Mouse (Mus musculus) midbrain, embryonic 15.5 days (tissue): ENCODE measurements around the gene Ubr7. TPM values are rescaled to one million over a fixed set of nuclear protein-coding genes. Genes with fewer than 3 reads are reported as not detected.

Experiments used
- ATAC-seq: fragments of 200-750 bp; cut with Nextera tagmentation; replicated peaks from 2 replicates; pipeline ENCODE4 v1.8.0; 2017; ENCODE audit warnings: moderate TSS enrichment
- H3K27ac ChIP-seq: fragments of 300-500 bp; sonication (generic); 2 replicates; pipeline ENCODE4 v1.5.1; 2015; ENCODE audit warnings: mild to moderate bottlenecking, inconsistent platforms
- H3K27me3 ChIP-seq: fragments of 300-500 bp; sonication (generic); replicated peaks from 2 replicates; pipeline ENCODE4 v1.6.1; 2015; ENCODE audit warnings: inconsistent platforms
- H3K36me3 ChIP-seq: fragments of 300-500 bp; sonication (generic); replicated peaks from 2 replicates; pipeline ENCODE4 v1.6.1; 2015; ENCODE audit warnings: inconsistent platforms
- H3K4me1 ChIP-seq: fragments of 300-500 bp; sonication (generic); 2 replicates; pipeline ENCODE4 v1.6.1; 2015; ENCODE audit warnings: inconsistent platforms
- H3K4me2 ChIP-seq: fragments of 300-500 bp; sonication (generic); 2 replicates; pipeline ENCODE4 v1.6.1; 2015; ENCODE audit warnings: inconsistent platforms, mild to moderate bottlenecking, moderate library complexity
- H3K4me3 ChIP-seq: fragments of 300-500 bp; sonication (generic); 2 replicates; pipeline ENCODE4 v1.5.1; 2015; ENCODE audit warnings: mild to moderate bottlenecking, inconsistent platforms
- H3K9ac ChIP-seq: fragments of 300-500 bp; sonication (generic); 2 replicates; pipeline ENCODE4 v1.6.1; 2015; ENCODE audit warnings: mild to moderate bottlenecking, inconsistent platforms
- H3K9me3 ChIP-seq: fragments of 300-500 bp; sonication (generic); 2 replicates; pipeline ENCODE4 v1.6.1; 2016; ENCODE audit warnings: inconsistent platforms
- WGBS: fragments of 180-500 bp; shearing (Covaris S2); methylation state at CpG from one replicate; pipeline ENCODE4 v1.1.7; 2015; ENCODE audit warnings: mixed read lengths; 5-methylcytosine and 5-hydroxymethylcytosine counted together
- polyA plus RNA-seq: library from polyadenylated mRNA; unstranded; fragments of >200 nt; fragmentation: Nextera tagmentation; extraction: Ambion mirVana; gene quantifications from 2 replicates; pipeline ENCODE4 v1.2.1, GENCODE M21; 2015

Gene Ubr7
- polyA plus RNA-seq, 1 experiment from 2014 or later = 35.9 TPM

- no peak overlapping the region for H3K9ac ChIP-seq
- H3K27ac ChIP-seq = no peak overlapping the region
- H3K4me1 ChIP-seq = peaks cover 12% of the 10 kb centered on the region
- ATAC-seq = no peak
- no peaks in the 10 kb centered on the region for H3K27me3 ChIP-seq
- no peaks in the 10 kb centered on the region for H3K9me3 ChIP-seq
- no peak overlapping the region for H3K4me2 ChIP-seq
- WGBS = 93% methylated on average over 3 of the region's 3 CpGs
- no peak overlapping the region for H3K4me3 ChIP-seq
- H3K36me3 ChIP-seq = no peaks in the 10 kb centered on the region
Measured at GRCm38 (mm10) chr12:102748256-102748655, 9.5 kb upstream of the Ubr7 start.

- no peaks in the 10 kb centered on the region for H3K27me3 ChIP-seq
- H3K36me3 ChIP-seq = no peaks in the 10 kb centered on the region
- H3K4me2 ChIP-seq = peak overlapping the region; percentile 69
- H3K9me3 ChIP-seq = no peaks in the 10 kb centered on the region
- peak overlapping the region; percentile 85 for H3K4me3 ChIP-seq
- H3K4me1 ChIP-seq = peaks cover 33% of the 10 kb centered on the region
- no peak overlapping the region for H3K9ac ChIP-seq
- no peak for ATAC-seq
- no peak overlapping the region for H3K27ac ChIP-seq
- WGBS = 88% methylated on average over 7 of the region's 7 CpGs
Measured at GRCm38 (mm10) chr12:102756304-102756703, 1.5 kb upstream of the Ubr7 start.

DNA sequence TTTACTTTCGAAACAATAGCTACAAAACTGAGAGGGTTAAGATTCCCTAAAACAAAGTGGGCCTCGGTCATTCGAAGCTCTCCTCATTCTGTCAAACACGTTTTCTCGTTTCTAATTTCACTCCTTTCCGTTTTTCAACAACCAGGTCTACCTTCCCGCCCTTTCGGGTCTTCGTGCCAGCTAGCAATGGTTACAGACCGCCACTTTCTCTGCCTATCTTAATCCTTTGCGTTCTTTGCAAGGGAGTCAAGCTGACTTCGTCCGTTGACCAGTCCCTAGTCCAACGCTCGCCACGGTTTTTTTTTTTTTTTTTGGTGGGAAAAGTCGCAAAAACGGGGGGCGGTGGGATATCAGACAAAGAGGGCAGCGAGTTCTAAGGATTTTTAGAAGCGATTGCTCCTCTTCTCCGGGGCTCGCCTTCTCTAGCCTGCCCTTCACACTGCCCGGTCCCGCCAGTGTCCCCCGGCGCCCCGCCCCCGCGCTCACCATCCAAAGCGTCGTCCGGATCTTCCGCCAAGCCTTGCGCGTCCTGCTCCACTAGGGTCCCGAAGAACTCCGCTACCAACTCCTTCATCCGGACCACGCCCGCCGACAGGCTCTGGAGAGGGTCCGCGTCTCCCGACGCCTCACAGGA is 595 bp upstream of the Ubr7 start:
- WGBS = 1% methylated on average over 46 of the region's 46 CpGs
- peak; percentile 90 for ATAC-seq
- peaks cover 33% of the 10 kb centered on the region for H3K4me1 ChIP-seq
- peak overlapping the region; percentile 69 for H3K4me2 ChIP-seq
- H3K27ac ChIP-seq = peak overlapping the region; percentile 89
- no peaks in the 10 kb centered on the region for H3K36me3 ChIP-seq
- H3K27me3 ChIP-seq = no peaks in the 10 kb centered on the region
- H3K4me3 ChIP-seq = peak overlapping the region; percentile 85
- H3K9ac ChIP-seq = peak overlapping the region; percentile 57
- no peaks in the 10 kb centered on the region for H3K9me3 ChIP-seq

- Histone ChIP-seq H3K36me3 (no peaks in the 10 kb centered on the region; the same call in 1 of the 2 replicates), H3K4me2 (peak within 1 kb of the TSS; percentile 81), H3K27ac (peak within 1 kb of the TSS; percentile 89), H3K27me3 (no peaks in the 10 kb centered on the region), H3K4me3 (peak within 1 kb of the TSS; percentile 85), H3K4me1 (peaks cover 33% of the 10 kb centered on the region), H3K9ac (peak within 1 kb of the TSS; percentile 83), H3K9me3 (no peaks in the 10 kb centered on the region)
- under 1% methylated on average over 10 of the region's 10 CpGs for WGBS
- no peak for ATAC-seq
Measured at GRCm38 (mm10) chr12:102758403-102758756, 613 bp downstream of the Ubr7 start, which contains the start of gene Gm20604. Gene Gm20604 (minus strand): TSS chr12:102758672.

DNA sequence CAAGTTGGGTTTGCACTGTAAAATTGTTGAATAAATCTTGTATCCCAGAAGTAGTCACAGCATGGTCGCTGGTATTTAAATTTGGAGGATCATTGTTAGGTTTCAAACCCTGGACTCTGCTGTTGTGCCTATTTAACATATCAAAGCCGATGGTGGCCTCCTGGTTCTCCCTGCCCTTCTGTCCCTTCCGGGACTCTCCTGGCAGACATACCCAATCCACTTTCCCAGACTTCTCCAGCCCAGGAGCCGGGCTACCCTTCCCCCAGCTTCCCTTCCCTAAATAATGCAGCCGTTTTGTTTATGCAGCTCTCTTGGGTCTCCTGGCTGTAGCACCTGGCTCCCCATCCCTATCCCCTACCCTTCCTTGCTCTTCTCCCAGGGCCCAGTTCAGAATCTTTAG is 1.2 kb downstream of the Ubr7 start:
- no peaks in the 10 kb centered on the region for H3K27me3 ChIP-seq
- peak overlapping the region; percentile 83 for H3K9ac ChIP-seq
- no peak overlapping the region for H3K27ac ChIP-seq
- peaks cover 33% of the 10 kb centered on the region for H3K4me1 ChIP-seq
- no peaks in the 10 kb centered on the region for H3K9me3 ChIP-seq
- peak overlapping the region; percentile 81 for H3K4me2 ChIP-seq
- WGBS = 1% methylated on average over 5 of the region's 5 CpGs
- peak overlapping the region; percentile 85 for H3K4me3 ChIP-seq
- ATAC-seq = no peak
- peaks cover 4% of the 10 kb centered on the region; the same call in 1 of the 2 replicates for H3K36me3 ChIP-seq

- ATAC-seq = no peak
- H3K4me2 ChIP-seq = no peak overlapping the region
Measured at GRCm38 (mm10) chr12:102761668-102762067, 3.9 kb downstream of the Ubr7 start.

DNA sequence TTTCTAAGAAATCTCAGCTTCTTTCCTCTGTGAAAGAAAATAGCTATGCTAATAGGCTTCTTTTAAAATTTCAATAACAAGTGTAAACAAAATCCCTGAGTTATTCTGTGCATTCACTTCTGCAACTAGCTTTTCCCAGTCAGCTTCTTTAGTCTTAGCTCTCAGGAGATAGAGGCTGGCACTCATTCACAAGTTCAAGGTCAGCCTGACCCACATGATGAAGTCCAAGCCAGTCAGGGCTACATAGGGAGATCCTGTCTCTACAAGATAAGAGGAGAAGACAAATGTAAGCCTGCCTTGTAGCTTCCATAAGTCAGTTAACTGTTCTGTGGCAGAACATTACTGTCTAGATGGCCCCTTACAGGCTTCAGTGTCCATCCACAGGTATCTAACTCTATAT is 5.9 kb downstream of the Ubr7 start:
- Histone ChIP-seq H3K4me3 (no peak overlapping the region), H3K27me3 (no peaks in the 10 kb centered on the region), H3K4me2 (no peak overlapping the region), H3K36me3 (peaks cover 16% of the 10 kb centered on the region; the same call in 1 of the 2 replicates), H3K4me1 (peaks cover 16% of the 10 kb centered on the region), H3K9me3 (no peaks in the 10 kb centered on the region), H3K27ac (no peak overlapping the region), H3K9ac (no peak overlapping the region)
- no peak for ATAC-seq

More at GRCm38 (mm10) chr12:102761668-102762067, 3.9 kb downstream of the Ubr7 start:
- Histone ChIP-seq H3K4me1 (peaks cover 21% of the 10 kb centered on the region), H3K9ac (no peak overlapping the region), H3K9me3 (no peaks in the 10 kb centered on the region), H3K27ac (no peak overlapping the region), H3K4me3 (no peak overlapping the region), H3K27me3 (no peaks in the 10 kb centered on the region), H3K36me3 (peaks cover 12% of the 10 kb centered on the region; the same call in 1 of the 2 replicates)
- 95% methylated on average over 3 of the region's 3 CpGs for WGBS

DNA sequence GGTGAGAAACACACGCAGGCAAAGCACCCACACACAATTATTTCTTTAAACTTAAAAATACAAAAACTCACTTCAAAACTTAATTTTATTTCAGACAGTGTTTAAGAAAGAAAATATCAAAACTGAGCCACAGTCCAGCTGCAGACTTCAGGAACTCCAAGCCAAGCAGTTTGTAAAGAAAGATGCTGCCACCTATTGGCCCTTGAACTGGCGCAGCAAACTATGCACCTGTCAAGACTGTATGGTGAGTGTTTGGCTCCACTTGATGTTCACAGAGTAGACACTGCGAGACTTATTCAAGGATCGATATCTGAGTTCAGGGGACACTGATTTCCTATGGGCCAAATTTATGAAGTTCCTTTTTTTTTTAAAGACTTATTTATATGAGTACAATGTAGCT is 11.2 kb downstream of the Ubr7 start:
- no peaks in the 10 kb centered on the region for H3K27me3 ChIP-seq
- H3K9ac ChIP-seq = no peak overlapping the region
- ATAC-seq = no peak
- no peaks in the 10 kb centered on the region for H3K4me1 ChIP-seq
- no peak overlapping the region for H3K4me3 ChIP-seq
- H3K27ac ChIP-seq = no peak overlapping the region
- 88% methylated on average over 4 of the region's 4 CpGs for WGBS
- H3K4me2 ChIP-seq = no peak overlapping the region
- H3K9me3 ChIP-seq = no peaks in the 10 kb centered on the region
- peaks cover 44% of the 10 kb centered on the region for H3K36me3 ChIP-seq

DNA sequence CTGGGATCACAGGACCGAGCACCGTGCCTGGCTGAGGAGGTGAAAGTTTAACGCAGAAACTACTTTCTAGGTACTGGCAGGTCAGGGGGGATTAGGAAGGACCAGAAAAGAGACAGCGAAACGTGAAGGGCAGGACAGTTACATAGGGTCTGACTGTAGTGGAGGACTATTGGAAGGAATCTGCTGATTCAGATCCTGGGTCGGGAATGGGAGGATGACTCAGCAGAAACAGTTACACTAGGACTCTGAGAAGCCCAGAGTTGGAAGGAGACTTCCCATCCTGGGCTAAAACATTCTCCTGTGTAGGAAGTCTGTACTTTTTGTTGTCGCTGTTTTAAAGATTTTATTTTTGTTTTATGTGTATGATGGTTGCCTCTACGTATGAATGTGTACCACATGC is 13.8 kb downstream of the Ubr7 start:
- no peak overlapping the region for H3K27ac ChIP-seq
- H3K4me3 ChIP-seq = no peak overlapping the region
- H3K4me2 ChIP-seq = no peak overlapping the region
- H3K9ac ChIP-seq = no peak overlapping the region
- no peak for ATAC-seq
- H3K4me1 ChIP-seq = no peaks in the 10 kb centered on the region
- no peaks in the 10 kb centered on the region for H3K9me3 ChIP-seq
- 97% methylated on average over 8 of the region's 8 CpGs for WGBS
- H3K27me3 ChIP-seq = no peaks in the 10 kb centered on the region
- H3K36me3 ChIP-seq = peaks cover 47% of the 10 kb centered on the region

DNA sequence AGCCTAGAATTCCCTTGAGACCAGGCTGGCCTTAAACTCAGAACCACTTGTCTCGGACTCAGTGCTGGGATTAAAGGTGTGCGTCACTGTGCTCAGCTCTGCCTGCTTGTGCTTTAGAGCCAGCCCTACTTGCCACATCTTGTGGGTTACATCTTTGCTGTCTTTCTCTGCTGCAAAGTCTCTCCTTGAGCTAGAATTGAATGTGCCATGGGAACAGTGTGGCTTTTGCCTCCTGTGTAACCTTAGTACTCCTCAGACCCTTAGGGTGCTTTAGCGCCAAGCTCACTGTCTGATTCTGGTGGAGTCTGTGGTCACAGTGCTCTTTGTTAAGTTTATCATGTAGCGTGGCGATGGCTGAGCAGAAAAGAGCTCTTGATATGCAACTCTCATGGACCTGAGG is 14.9 kb downstream of the Ubr7 start:
- no peaks in the 10 kb centered on the region for H3K27me3 ChIP-seq
- H3K4me3 ChIP-seq = no peak overlapping the region
- ATAC-seq = no peak
- no peaks in the 10 kb centered on the region for H3K9me3 ChIP-seq
- H3K27ac ChIP-seq = no peak overlapping the region
- no peak overlapping the region for H3K4me2 ChIP-seq
- H3K9ac ChIP-seq = no peak overlapping the region
- no peaks in the 10 kb centered on the region for H3K4me1 ChIP-seq
- H3K36me3 ChIP-seq = peaks cover 51% of the 10 kb centered on the region
- WGBS = 94% methylated on average over 5 of the region's 5 CpGs

GRCm38 (mm10) chr12:102776035-102776434 is 18.3 kb downstream of the Ubr7 start:
- Histone ChIP-seq H3K9me3 (no peaks in the 10 kb centered on the region), H3K4me3 (no peak overlapping the region), H3K27ac (no peak overlapping the region), H3K4me1 (no peaks in the 10 kb centered on the region), H3K4me2 (no peak overlapping the region), H3K9ac (no peak overlapping the region), H3K36me3 (peaks cover 34% of the 10 kb centered on the region), H3K27me3 (no peaks in the 10 kb centered on the region)
- no peak for ATAC-seq
- WGBS = 89% methylated on average over 14 of the region's 14 CpGs

DNA sequence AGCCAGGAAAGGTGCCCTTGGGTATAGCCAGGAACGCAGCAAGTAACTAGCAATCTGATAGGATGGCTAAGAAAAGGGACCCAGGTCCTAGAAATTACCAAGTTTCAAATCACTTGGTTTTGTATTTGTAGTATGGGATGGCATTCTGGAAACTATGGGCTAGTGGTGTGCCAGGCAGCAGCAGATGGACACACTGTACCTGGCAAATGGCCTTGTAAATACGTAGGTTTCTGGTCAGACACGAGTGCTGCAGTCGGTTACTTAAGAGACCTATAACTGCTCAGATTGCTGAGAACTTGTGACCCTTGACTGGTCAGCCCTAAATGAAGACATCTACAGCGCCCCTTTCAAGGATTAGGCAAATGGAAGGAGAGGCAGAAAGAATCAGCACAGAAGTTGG is 20.4 kb downstream of the Ubr7 start:
- Histone ChIP-seq H3K36me3 (peaks cover 15% of the 10 kb centered on the region; the same call in 1 of the 2 replicates), H3K4me1 (no peaks in the 10 kb centered on the region), H3K9me3 (no peaks in the 10 kb centered on the region), H3K9ac (no peak overlapping the region), H3K4me2 (no peak overlapping the region), H3K27me3 (no peaks in the 10 kb centered on the region), H3K4me3 (no peak overlapping the region), H3K27ac (no peak overlapping the region)
- no peak for ATAC-seq
- 77% methylated on average over 5 of the region's 5 CpGs for WGBS

DNA sequence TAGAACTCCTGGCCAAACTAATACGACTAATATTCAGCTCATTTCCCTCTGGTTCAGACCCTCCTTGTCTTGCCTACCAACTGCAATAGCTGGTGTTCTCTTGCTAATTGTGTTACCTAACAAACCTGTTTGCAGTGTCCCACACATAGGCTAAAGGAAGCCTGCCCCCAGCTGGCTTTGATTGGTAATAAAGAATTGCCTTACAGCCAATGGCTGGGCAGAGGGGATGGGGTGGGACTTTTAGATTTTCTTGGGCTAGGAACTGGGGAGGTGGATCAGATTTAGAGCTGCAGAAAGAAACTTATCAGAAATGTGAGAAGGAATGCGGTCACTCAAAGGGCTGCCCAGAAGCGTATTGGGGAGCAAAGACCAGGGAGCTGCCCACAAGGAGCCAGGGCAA is 21.7 kb downstream of the Ubr7 start:
- WGBS = 57% methylated on average over 3 of the region's 3 CpGs
- no peak for ATAC-seq
- no peak overlapping the region for H3K9ac ChIP-seq
- no peak overlapping the region for H3K4me2 ChIP-seq
- no peak overlapping the region for H3K4me3 ChIP-seq
- H3K36me3 ChIP-seq = peaks cover 15% of the 10 kb centered on the region; the same call in 1 of the 2 replicates
- H3K27me3 ChIP-seq = no peaks in the 10 kb centered on the region
- H3K9me3 ChIP-seq = no peaks in the 10 kb centered on the region
- H3K27ac ChIP-seq = no peak overlapping the region
- no peaks in the 10 kb centered on the region for H3K4me1 ChIP-seq
